Mouse (Mus musculus): ENCODE measurements at regions not wholly inside any gene's neighbourhood (a gene's known extent, or its start where the extent isn't known, plus 50 kb on each side); places are given as distances from the start of the nearest gene placed in this dataset.

DNA sequence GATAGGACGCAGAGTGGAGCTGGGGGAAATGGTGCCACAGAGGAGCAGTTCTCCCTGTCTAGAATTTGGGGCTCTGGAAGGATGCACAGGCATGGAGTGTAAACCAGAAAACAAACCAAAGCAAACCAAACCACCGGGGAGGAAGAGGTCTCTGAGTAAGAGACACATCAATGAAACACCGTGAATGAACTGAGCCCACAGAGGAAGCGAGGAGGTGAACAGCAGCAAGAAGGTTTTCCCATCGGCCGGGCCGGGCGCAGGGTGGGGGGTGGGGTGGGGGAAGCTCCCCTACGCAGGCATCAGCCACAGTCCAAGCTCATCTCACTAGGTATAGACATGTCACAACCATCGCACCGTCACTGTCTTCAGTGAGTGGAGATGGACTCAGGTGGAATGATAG, 82.9 kb upstream of the Prelid3b start:
- TF ChIP-seq CTCF (IDR thresholded peaks at IDR 0.05; ENCODE audit: borderline replicate concordance, extremely low read depth, insufficient read depth, insufficient read length) (no peak), POLR2A (IDR thresholded peaks at IDR 0.05; ENCODE audit: borderline replicate concordance, extremely low read depth, insufficient read depth, insufficient read length, poor library complexity, severe bottlenecking) (no peak)

Data from brain, embryonic 14.5 days (tissue).